Mouse (Mus musculus): ENCODE measurements around the gene Plce1.

GRCm38 (mm10) chr19:38558816-38559215, 77.9 kb downstream of the Plce1 start:
- no peak for TF ChIP-seq CTCF (IDR thresholded peaks at IDR 0.05; ENCODE audit: extremely low read depth, insufficient read depth, low read length)
- no peak for TF ChIP-seq POLR2A (IDR thresholded peaks at IDR 0.05; ENCODE audit: extremely low read depth, insufficient read depth, low read length)

Measured in cortical plate, adult 2 months (tissue).